Mouse (Mus musculus) cortical plate, adult 2 months (tissue): ENCODE data around the gene Kcnj10.

Experiments
- CTCF ChIP-seq: fragments of 200-500 bp; IDR thresholded peaks from 2 replicates; pipeline ENCODE4 v1.5.1; 2011; ENCODE audit warnings: mild to moderate bottlenecking, control low read depth, low read length; ENCODE audit not compliant: insufficient read depth; ENCODE audit errors: extremely low read depth
- POLR2A ChIP-seq: fragments of 200-500 bp; IDR thresholded peaks from 2 replicates; pipeline ENCODE4 v1.6.1; 2011; ENCODE audit warnings: mild to moderate bottlenecking, low read length, control low read depth; ENCODE audit not compliant: insufficient read depth; ENCODE audit errors: extremely low read depth

DNA sequence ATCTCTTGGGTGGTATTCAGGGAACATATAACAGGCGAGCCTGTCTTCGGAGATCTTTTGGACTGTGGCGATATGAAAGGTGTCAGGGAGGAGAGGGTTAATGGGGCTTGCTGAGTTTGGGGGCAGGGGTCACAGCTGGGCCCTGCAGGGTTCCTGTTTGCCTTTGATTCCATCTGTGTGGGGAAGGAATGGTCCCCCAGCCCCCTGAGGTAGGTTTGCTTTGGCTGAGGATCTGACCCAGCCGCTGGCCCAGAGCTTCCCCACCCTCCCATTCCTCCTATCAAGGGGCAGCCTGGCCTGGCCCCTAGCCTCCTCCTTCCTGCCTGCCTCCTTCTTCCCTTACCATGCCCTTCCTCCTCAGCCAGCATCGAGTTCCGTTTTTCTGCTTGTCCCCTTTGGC, 38.2 kb upstream of the Kcnj10 start:
- TF ChIP-seq CTCF (no peak), POLR2A (no peak)
